In the genomic region with DNA sequence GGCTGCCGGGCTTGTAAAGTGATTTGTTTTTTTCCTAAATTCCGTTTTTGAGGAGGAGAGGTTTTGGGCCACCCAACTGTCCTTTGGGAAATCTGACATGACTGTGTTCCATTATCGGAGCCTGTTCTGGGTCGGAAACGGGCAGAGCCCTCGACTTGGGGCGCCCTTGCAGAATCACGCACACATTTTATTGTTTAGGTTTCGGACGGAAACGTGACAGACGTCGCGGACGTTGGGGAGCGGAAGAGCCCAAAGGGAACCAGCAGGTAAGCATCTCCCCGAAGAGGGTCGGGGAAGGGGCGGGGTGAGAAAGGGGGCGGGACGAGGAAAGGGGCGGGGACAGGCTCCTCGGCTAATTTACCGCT, we compare ENCODE assay signal across 9 mouse cellular contexts. TPM values are rescaled to one million over a fixed set of nuclear protein-coding genes. Genes with fewer than 3 reads are reported as not detected.
A peak's percentile ranks its signal among the peaks of the same experiment; 100 is the strongest.
DNase-seq lines count a peak whose midpoint lies in the region; ATAC-seq and TF ChIP-seq lines count a peak whose summit lies in the region.
"Had no signal": no experiment of that assay in that cellular context is flagged by ENCODE, and none has a peak within 500 bp of the region (broad histone marks: within the 10 kb centered on the region; RNA-seq: fewer than 3 reads in every experiment).

No protein-coding gene starts in this region.

- ATAC-seq in hindbrain, embryonic 13.5 days (ENCODE audit: low FRiP score), result no peak
- ATAC-seq in midbrain, embryonic 13.5 days, result no peak

- peak overlapping the region; percentile 53; the same call in 1 of the 2 replicates for H3K27ac ChIP-seq in kidney, adult 2 months (ENCODE audit: insufficient read depth, low read depth, low read length)
- no peak overlapping the region; the same call in 1 of the 2 replicates for H3K27ac ChIP-seq in bone marrow macrophage, adult 2 months (ENCODE audit: insufficient read depth, low read depth, low read length)
- H3K27ac ChIP-seq in hindbrain, embryonic 13.5 days, result peak overlapping the region; percentile 93
- peak overlapping the region; percentile 95 for H3K27ac ChIP-seq in midbrain, embryonic 13.5 days

- no peak for TF ChIP-seq POLR2A in kidney, adult 2 months (IDR thresholded peaks at IDR 0.05; ENCODE audit: low read depth, low read length)
- TF ChIP-seq POLR2A in bone marrow macrophage, adult 2 months (IDR thresholded peaks at IDR 0.05; ENCODE audit: borderline replicate concordance, low read depth, low read length), result no peak

- intact Hi-C loops in left cerebral cortex, postnatal 25 days (cut with DNase I), result loop anchor here (2.0 kb wide), 1 partner anchor 64 kb away; a partner anchor contains a TSS

- H3K9me3 ChIP-seq in hindbrain, embryonic 13.5 days, result no peaks in the 10 kb centered on the region
- no peaks in the 10 kb centered on the region for H3K9me3 ChIP-seq in midbrain, embryonic 13.5 days

- H3K9ac ChIP-seq in hindbrain, embryonic 13.5 days, result peak overlapping the region; percentile 69
- peak overlapping the region; percentile 63 for H3K9ac ChIP-seq in midbrain, embryonic 13.5 days (replicated peaks)

- DNase-seq in kidney, adult 2 months, result no peak
- no peak for DNase-seq in kidney, postnatal 14 days
- no peak for DNase-seq in adrenal gland, adult (ENCODE audit: inconsistent age in 2 of 2, low spot score in 1 of 2)
- DNase-seq in left cerebral cortex, postnatal 25 days (ENCODE audit: low spot score in 2 of 2), result no peak
- DNase-seq in urinary bladder, postnatal 14 days (ENCODE audit: low spot score), result no peak

- WGBS in kidney, adult 2 months, result 1% methylated on average over 24 of the region's 24 CpGs
- under 1% methylated on average over 22 of the region's 24 CpGs for WGBS in hindbrain, embryonic 13.5 days
- WGBS in midbrain, embryonic 13.5 days, result under 1% methylated on average over 19 of the region's 24 CpGs

- peak overlapping the region; percentile 77 for H3K4me2 ChIP-seq in hindbrain, embryonic 13.5 days
- peak overlapping the region; percentile 86 for H3K4me2 ChIP-seq in midbrain, embryonic 13.5 days (replicated peaks)

- H3K4me3 ChIP-seq in kidney, adult 2 months (ENCODE audit: insufficient read depth, low read depth, low read length), result peak overlapping the region; percentile 66
- peak overlapping the region; percentile 60 for H3K4me3 ChIP-seq in bone marrow macrophage, adult 2 months (ENCODE audit: insufficient read depth, low read length)
- H3K4me3 ChIP-seq in hindbrain, embryonic 13.5 days, result peak overlapping the region; percentile 67
- H3K4me3 ChIP-seq in midbrain, embryonic 13.5 days (replicated peaks), result peak overlapping the region; percentile 75

- H3K4me1 ChIP-seq in kidney, adult 2 months (ENCODE audit: control insufficient read depth, insufficient read depth, low read length), result peaks cover 5% of the 10 kb centered on the region; the same call in 1 of the 2 replicates
- peaks cover 16% of the 10 kb centered on the region for H3K4me1 ChIP-seq in bone marrow macrophage, adult 2 months (ENCODE audit: control insufficient read depth, insufficient read depth, low read length)
- H3K4me1 ChIP-seq in hindbrain, embryonic 13.5 days (replicated peaks), result peaks cover 20% of the 10 kb centered on the region
- peaks cover 13% of the 10 kb centered on the region for H3K4me1 ChIP-seq in midbrain, embryonic 13.5 days (replicated peaks)

- no peaks in the 10 kb centered on the region; the same call in 1 of the 2 replicates for H3K36me3 ChIP-seq in kidney, adult 2 months (ENCODE audit: control insufficient read depth, insufficient read depth, low read length)
- peaks cover 25% of the 10 kb centered on the region for H3K36me3 ChIP-seq in hindbrain, embryonic 13.5 days
- H3K36me3 ChIP-seq in midbrain, embryonic 13.5 days, result peaks cover 24% of the 10 kb centered on the region

- no peak for TF ChIP-seq CTCF in kidney, adult 2 months (conservative IDR thresholded peaks at IDR 0.05; ENCODE audit: insufficient read depth, insufficient read length, low read depth, low read length)
- TF ChIP-seq CTCF in bone marrow macrophage, adult 2 months (IDR thresholded peaks at IDR 0.05; ENCODE audit: low read depth, low read length), result no peak

- H3K27me3 ChIP-seq in kidney, adult 2 months (replicated peaks; ENCODE audit: control insufficient read depth, insufficient read depth, low read length), result no peaks in the 10 kb centered on the region
- H3K27me3 ChIP-seq in hindbrain, embryonic 13.5 days, result no peaks in the 10 kb centered on the region
- no peaks in the 10 kb centered on the region for H3K27me3 ChIP-seq in midbrain, embryonic 13.5 days
- H3K27me3 ChIP-seq: Patski had no signal

RNA-seq across cellular contexts. Expression of a gene that starts 0.6 kb away (rescaled TPM):
- polyA plus RNA-seq in kidney, adult 2 months (2012; rRNA removed), result 3.1 and 3.4 TPM in 2 replicates
- polyA plus RNA-seq in bone marrow macrophage, adult 2 months (2012; ENCODE audit: insufficient read depth, insufficient read length, missing spikeins), result 20.0 and 30.6 TPM in 2 replicates
- 13.8 and 15.4 TPM in 2 replicates for polyA plus RNA-seq in hindbrain, embryonic 13.5 days (2015; fragmentation: Nextera tagmentation; extraction: Ambion mirVana)
- polyA plus RNA-seq in midbrain, embryonic 13.5 days (2015; fragmentation: Nextera tagmentation; extraction: Ambion mirVana), result 14.3 and 16.1 TPM in 2 replicates
- 10 to 100 TPM; 49.0 to 49.2 TPM for total RNA-seq in left cerebral cortex, postnatal 25 days (2021)
